Mouse (Mus musculus): ENCODE data around the gene Gng2. TPM values are rescaled to one million over a fixed set of nuclear protein-coding genes. Genes with fewer than 3 reads are reported as not detected.
A peak's percentile ranks its signal among the peaks of the same experiment; 100 is the strongest.

Gene Gng2
- polyA plus RNA-seq, 1 experiment from 2014 or later = 38.5 TPM

DNA sequence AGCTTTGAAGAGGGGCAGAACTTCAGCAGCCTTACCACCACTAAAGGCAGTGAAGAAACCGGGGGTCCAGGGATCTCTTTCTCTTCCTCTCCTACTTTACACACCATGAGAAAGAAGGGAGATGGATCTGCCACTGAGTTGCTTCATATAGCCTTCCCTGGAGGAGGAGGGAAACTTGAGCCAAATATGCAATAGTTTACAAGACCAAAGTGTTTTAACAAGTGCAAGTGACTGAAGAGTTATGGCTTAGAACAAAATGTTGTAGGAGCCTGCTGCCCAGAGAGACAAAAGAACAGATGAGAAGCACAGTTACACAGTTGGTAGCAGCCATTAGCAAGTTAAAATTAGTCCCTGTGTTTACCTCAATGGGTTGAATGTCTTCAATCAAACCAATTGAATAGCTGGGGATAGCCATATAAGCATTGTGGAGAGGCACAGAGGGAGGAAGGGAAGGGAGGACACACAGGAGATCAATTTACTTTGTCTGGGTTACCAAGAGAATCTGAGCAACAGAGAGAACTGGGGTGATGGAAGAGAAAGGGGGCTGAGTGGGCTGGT is 13.1 kb upstream of the Gng2 start:
- WGBS = 53% methylated on average over 1 of the region's 1 CpGs
- ATAC-seq (replicated peaks; ENCODE audit: low FRiP score, low read depth) = no peak
- H3K4me2 ChIP-seq (ENCODE audit: low read length) = no peak overlapping the region
- H3K27me3 ChIP-seq (ENCODE audit: insufficient read depth, low read length) = no peaks in the 10 kb centered on the region
- DNase-seq (ENCODE audit: low spot score) = no peak
- TF ChIP-seq CTCF (IDR thresholded peaks at IDR 0.05; ENCODE audit: low read depth) = no peak
- no peak overlapping the region for H3K9ac ChIP-seq (ENCODE audit: low read depth, low read length)
- no peak overlapping the region for H3K27ac ChIP-seq
- no peak overlapping the region for H3K4me3 ChIP-seq (replicated peaks; ENCODE audit: low read depth, low read length)
- no peaks in the 10 kb centered on the region for H3K36me3 ChIP-seq (ENCODE audit: insufficient read depth, low read length)
- H3K4me1 ChIP-seq (replicated peaks; ENCODE audit: insufficient read depth, low read length) = peaks cover 2% of the 10 kb centered on the region; the same call in 1 of the 2 replicates
- no peaks in the 10 kb centered on the region for H3K9me3 ChIP-seq (replicated peaks; ENCODE audit: low read length)

DNA sequence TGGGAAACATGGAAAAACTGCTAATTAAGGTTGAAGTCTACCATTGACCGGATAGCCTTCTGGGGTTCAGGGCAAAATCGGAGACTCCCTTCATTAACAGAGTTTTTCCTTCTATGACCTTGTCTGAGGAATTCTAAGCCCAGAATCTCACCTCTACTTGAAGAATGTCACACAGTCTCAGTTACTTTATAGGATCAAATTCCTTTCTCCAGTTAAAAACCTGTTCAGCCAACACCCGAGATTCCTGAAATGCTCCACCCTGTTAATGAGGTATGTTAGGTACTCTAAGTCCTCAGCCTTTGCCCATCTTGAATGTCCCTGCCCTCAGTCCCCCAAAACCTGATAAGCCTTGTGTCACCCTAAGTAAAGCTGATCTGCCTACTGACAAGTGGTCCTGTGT is 11.0 kb upstream of the Gng2 start:
- DNase-seq (ENCODE audit: low spot score) (no peak), ATAC-seq (replicated peaks; ENCODE audit: low FRiP score, low read depth) (no peak)
- Histone ChIP-seq H3K4me1 (replicated peaks; ENCODE audit: insufficient read depth, low read length) (peaks cover 9% of the 10 kb centered on the region; the same call in 1 of the 2 replicates), H3K4me3 (replicated peaks; ENCODE audit: low read depth, low read length) (no peak overlapping the region), H3K4me2 (ENCODE audit: low read length) (no peak overlapping the region), H3K9me3 (replicated peaks; ENCODE audit: low read length) (no peaks in the 10 kb centered on the region), H3K9ac (ENCODE audit: low read depth, low read length) (no peak overlapping the region), H3K27ac (no peak overlapping the region), H3K27me3 (ENCODE audit: insufficient read depth, low read length) (no peaks in the 10 kb centered on the region), H3K36me3 (ENCODE audit: insufficient read depth, low read length) (no peaks in the 10 kb centered on the region)
- no peak for TF ChIP-seq CTCF (IDR thresholded peaks at IDR 0.05; ENCODE audit: low read depth)
- WGBS = 79% methylated on average over 3 of the region's 3 CpGs

DNA sequence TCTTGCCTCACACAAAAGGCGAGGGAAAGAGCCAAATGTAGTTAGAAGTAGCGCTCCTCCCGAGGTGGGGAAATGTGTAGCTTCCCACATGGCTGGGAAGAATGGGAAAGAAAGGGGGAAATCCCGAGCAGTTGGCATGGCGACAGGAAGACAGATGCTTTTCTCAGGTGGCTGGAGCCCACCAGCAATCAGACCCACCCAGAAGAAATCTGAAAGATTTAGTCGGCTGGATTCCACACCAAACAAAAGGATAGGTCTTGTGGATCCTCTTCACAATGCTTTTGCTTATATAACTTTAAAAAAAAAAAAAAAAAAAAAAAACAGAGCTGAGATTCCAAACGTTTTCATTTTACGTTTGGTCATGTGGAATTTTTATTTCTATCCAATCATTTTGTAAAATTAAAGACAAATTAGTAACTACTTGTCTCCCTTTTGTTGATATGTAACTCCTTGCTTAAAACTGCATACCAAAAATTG is 10.0 kb upstream of the Gng2 start:
- 8% methylated on average over 8 of the region's 8 CpGs for WGBS

DNA sequence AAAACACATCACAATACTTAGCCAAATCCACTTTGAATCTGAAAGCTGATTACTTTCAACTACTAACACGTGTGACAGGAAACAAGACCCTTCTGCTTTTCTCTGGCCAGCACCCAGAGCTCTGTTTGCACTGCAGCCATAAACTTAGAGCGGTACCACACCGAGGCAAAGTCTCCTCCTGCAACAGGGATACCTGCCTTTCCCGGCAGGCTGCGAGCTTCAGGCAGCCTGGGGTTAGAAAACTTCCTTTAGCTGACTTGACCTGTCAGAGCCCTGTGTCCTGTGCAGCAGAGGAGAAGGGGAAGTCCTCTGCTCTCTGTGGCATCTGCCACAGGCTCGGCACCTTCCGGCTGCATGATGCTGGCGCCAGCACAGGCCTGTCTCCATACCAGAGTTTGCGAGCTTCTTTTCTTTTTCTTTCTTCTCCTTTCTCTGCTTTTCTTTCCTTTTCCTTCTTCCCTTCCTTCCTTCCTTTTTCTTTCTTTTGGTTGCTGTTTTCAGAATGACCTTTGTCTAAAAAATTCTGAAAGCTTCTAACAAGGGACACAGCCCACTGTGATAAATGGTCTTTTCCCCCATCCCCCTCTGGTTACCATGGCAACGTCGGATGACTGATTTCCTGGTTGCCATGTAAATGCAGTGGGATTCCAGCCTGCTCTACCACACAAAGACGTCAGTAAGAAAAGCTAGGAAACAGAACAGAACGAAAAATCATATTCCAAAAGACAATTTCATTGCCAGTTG is 9.4 kb upstream of the Gng2 start:
- peak overlapping the region; percentile 51 for H3K4me2 ChIP-seq (ENCODE audit: low read length)
- no peaks in the 10 kb centered on the region for H3K9me3 ChIP-seq (replicated peaks; ENCODE audit: low read length)
- H3K9ac ChIP-seq (ENCODE audit: low read depth, low read length) = peak overlapping the region; percentile 31; the same call in 1 of the 2 replicates
- peak overlapping the region; percentile 78 for H3K27ac ChIP-seq
- no peaks in the 10 kb centered on the region for H3K27me3 ChIP-seq (ENCODE audit: insufficient read depth, low read length)
- WGBS = 4% methylated on average over 13 of the region's 13 CpGs
- peak overlapping the region; percentile 11; the same call in 1 of the 2 replicates for H3K4me3 ChIP-seq (replicated peaks; ENCODE audit: low read depth, low read length)
- H3K36me3 ChIP-seq (ENCODE audit: insufficient read depth, low read length) = no peaks in the 10 kb centered on the region
- DNase-seq (ENCODE audit: low spot score) (peak; percentile 82), ATAC-seq (replicated peaks; ENCODE audit: low FRiP score, low read depth) (peak; percentile 68)
- H3K4me1 ChIP-seq (replicated peaks; ENCODE audit: insufficient read depth, low read length) = peaks cover 9% of the 10 kb centered on the region; the same call in 1 of the 2 replicates
- TF ChIP-seq CTCF (IDR thresholded peaks at IDR 0.05; ENCODE audit: low read depth) = no peak

More for the DNA sequence above, 10.0 kb upstream of the Gng2 start:
- Histone ChIP-seq H3K36me3 (ENCODE audit: insufficient read depth, low read length) (no peaks in the 10 kb centered on the region), H3K27me3 (ENCODE audit: insufficient read depth, low read length) (no peaks in the 10 kb centered on the region), H3K9ac (ENCODE audit: low read depth, low read length) (peak overlapping the region; percentile 31; the same call in 1 of the 2 replicates), H3K27ac (peak overlapping the region; percentile 78), H3K4me2 (ENCODE audit: low read length) (peak overlapping the region; percentile 51), H3K4me3 (replicated peaks; ENCODE audit: low read depth, low read length) (peak overlapping the region; percentile 11; the same call in 1 of the 2 replicates), H3K4me1 (replicated peaks; ENCODE audit: insufficient read depth, low read length) (peaks cover 9% of the 10 kb centered on the region; the same call in 1 of the 2 replicates), H3K9me3 (replicated peaks; ENCODE audit: low read length) (no peaks in the 10 kb centered on the region)
- TF ChIP-seq CTCF (IDR thresholded peaks at IDR 0.05; ENCODE audit: low read depth) = no peak
- ATAC-seq (replicated peaks; ENCODE audit: low FRiP score, low read depth) (no peak), DNase-seq (ENCODE audit: low spot score) (no peak)

DNA sequence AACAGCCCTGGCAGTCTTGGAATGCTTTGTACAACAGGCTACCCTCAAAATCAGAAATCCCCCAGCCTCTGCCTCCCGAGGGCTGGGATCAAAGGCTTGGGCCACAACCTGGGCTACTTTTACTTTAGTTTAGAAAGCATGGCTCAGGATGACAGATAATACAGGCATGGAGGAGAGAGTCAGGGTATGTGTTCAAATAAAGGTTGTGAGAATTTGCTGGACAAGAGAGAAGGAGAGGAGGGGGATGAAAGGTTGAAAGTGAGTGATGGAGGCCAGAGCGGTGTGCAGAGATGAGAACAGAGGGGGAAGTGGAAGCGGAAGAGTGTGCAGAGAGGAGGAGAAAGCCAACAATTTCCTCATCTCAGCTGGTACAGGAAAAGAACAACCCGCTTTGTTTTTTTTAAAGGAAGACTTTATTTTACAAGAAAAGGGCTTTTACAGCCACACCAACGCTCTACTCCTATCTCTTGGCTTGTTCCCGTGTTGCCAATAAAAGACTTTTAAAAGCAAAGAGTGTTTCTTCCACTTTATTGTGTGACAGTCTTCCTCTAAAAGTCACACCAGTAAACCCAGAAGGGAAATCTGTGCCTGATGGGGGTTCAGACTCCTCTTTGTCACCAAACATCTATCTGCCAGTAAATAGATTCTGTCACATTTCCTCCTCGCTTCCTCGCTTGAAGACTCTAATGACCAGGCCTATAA is 8.6 kb upstream of the Gng2 start:
- Histone ChIP-seq H3K4me1 (replicated peaks; ENCODE audit: insufficient read depth, low read length) (peaks cover 9% of the 10 kb centered on the region; the same call in 1 of the 2 replicates), H3K27me3 (ENCODE audit: insufficient read depth, low read length) (no peaks in the 10 kb centered on the region), H3K9me3 (replicated peaks; ENCODE audit: low read length) (no peaks in the 10 kb centered on the region), H3K9ac (ENCODE audit: low read depth, low read length) (no peak overlapping the region), H3K36me3 (ENCODE audit: insufficient read depth, low read length) (no peaks in the 10 kb centered on the region), H3K27ac (peak overlapping the region; percentile 78), H3K4me2 (ENCODE audit: low read length) (no peak overlapping the region; the same call in 1 of the 2 replicates), H3K4me3 (replicated peaks; ENCODE audit: low read depth, low read length) (no peak overlapping the region)
- no peak for TF ChIP-seq CTCF (IDR thresholded peaks at IDR 0.05; ENCODE audit: low read depth)
- ATAC-seq (replicated peaks; ENCODE audit: low FRiP score, low read depth) (no peak), DNase-seq (ENCODE audit: low spot score) (no peak)
- WGBS = 47% methylated on average over 8 of the region's 8 CpGs

Measured in kidney, postnatal 0 days (tissue).